Mouse (Mus musculus) liver, postnatal 0 days (tissue): ENCODE results near the gene Spen. TPM values are rescaled to one million over a fixed set of nuclear protein-coding genes. Genes with fewer than 3 reads are reported as not detected.
A peak's percentile ranks its signal among the peaks of the same experiment; 100 is the strongest.

ENCODE experiments used
- ATAC-seq: fragments of 200-750 bp; cut with Nextera tagmentation; 2 replicates; pipeline ENCODE4 v1.8.0; 2017; ENCODE audit warnings: mild to moderate bottlenecking, moderate library complexity
- DNase-seq: peaks from one replicate; pipeline ENCODE4 v3.0.0-alpha.2; 2016
- H3K27ac ChIP-seq: fragments of 300-500 bp; sonication (generic); 2 replicates; pipeline ENCODE4 v1.5.1; 2014; ENCODE audit warnings: antibody characterized with exemption, moderate library complexity, mild to moderate bottlenecking, low read depth
- H3K27me3 ChIP-seq: fragments of 300-500 bp; sonication (generic); 2 replicates; pipeline ENCODE4 v1.6.1; 2014; ENCODE audit warnings: low read length, control low read depth, mixed read lengths; ENCODE audit not compliant: insufficient read depth
- H3K36me3 ChIP-seq: fragments of 300-500 bp; sonication (generic); replicated peaks from 2 replicates; pipeline ENCODE4 v1.6.1; 2014; ENCODE audit warnings: mild to moderate bottlenecking, control low read depth, low read length, moderate library complexity, mixed read lengths; ENCODE audit not compliant: insufficient read depth
- H3K4me1 ChIP-seq: fragments of 300-500 bp; sonication (generic); 2 replicates; pipeline ENCODE4 v1.6.1; 2014; ENCODE audit warnings: antibody characterized with exemption, mild to moderate bottlenecking, control low read depth; ENCODE audit not compliant: insufficient read depth
- H3K4me2 ChIP-seq: fragments of 300-500 bp; sonication (generic); 2 replicates; pipeline ENCODE4 v1.6.1; 2014; ENCODE audit warnings: low read depth, mild to moderate bottlenecking, low read length, moderate library complexity, mixed read lengths
- H3K4me3 ChIP-seq: fragments of 300-500 bp; sonication (generic); 2 replicates; pipeline ENCODE4 v1.5.1; 2014; ENCODE audit warnings: low read depth, low read length
- H3K9ac ChIP-seq: fragments of 300-500 bp; sonication (generic); replicated peaks from 2 replicates; pipeline ENCODE4 v1.6.1; 2014; ENCODE audit warnings: mild to moderate bottlenecking, moderate library complexity
- H3K9me3 ChIP-seq: fragments of 300-500 bp; sonication (generic); 2 replicates; pipeline ENCODE4 v1.6.1; 2016; ENCODE audit warnings: mild to moderate bottlenecking, control low read depth, low read length, mixed read lengths
- CTCF ChIP-seq: sonication (generic); IDR thresholded peaks from 2 replicates; pipeline ENCODE4 v1.5.1; 2016; ENCODE audit warnings: antibody characterized with exemption, low read depth
- EP300 ChIP-seq: IDR thresholded peaks from 2 replicates; pipeline ENCODE4 v1.6.1; 2016; ENCODE audit warnings: antibody characterized with exemption, low read depth, mild to moderate bottlenecking
- WGBS: fragments of 180-500 bp; shearing (Covaris S2); extraction: QIAGEN DNeasy Blood & Tissue Kit; methylation state at CpG from one replicate; pipeline ENCODE4 v1.1.7; 2014; ENCODE audit not compliant: insufficient replicate concordance; 5-methylcytosine and 5-hydroxymethylcytosine counted together
- polyA plus RNA-seq: library from polyadenylated mRNA; unstranded; fragments of >200 nt; fragmentation: Nextera tagmentation; extraction: Ambion mirVana; gene quantifications from 2 replicates; pipeline ENCODE4 v1.2.1, GENCODE M21; 2015

Spen gene
- polyA plus RNA-seq, 1 experiment from 2014 or later: 3.0 TPM

DNA sequence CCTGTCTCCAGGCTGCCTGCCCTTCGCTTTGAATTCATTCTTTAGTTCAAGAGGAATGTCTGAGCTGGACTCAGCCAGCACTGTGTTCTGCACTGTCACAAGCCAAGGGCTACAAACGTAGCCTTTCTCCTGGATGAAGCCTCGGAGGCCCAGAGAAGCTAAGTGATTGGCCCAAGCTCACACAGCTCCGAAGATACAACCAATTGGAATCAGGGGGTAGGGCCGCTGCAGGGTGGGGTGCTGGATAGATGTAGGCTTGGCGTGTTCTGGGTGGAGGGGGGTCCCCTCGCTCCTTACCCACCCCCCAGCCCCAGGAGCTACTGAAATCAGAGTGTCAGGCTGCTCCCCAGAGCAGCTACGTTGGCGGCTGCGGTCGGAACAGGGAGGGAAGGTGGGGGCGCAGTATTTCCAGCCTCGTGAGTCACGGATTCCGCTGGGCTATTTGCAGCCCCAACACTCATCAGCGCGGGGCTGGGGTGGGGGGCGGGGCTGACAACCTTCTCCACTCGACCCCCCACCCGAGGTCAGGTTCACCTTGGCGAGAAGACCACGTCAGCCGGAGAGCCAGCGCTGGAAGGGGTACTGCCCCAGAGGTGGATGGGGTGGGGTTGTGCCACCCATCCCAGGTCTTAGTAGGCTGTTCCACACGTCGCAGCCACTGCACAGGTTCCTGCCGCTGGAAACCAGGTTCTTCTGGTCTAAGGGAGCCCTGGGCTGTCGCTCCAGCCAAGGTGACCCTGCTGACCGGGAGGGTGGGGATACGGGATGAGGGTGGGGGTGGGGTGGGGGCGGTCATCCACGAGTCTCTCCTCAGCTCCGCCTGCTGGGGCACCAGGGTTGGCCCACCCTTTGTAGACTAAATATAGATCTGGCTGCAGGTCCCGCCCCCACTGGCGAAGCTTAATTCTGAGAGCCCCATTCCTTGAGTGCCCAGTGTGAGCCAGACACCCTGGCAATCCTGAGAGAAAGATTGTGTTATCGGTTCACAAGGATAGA lies 112.6 kb downstream of the Spen start:
- no peak for DNase-seq
- H3K9me3 ChIP-seq: no peaks in the 10 kb centered on the region
- H3K36me3 ChIP-seq: no peaks in the 10 kb centered on the region
- WGBS: 7% methylated on average over 32 of the region's 36 CpGs
- peaks cover 19% of the 10 kb centered on the region; the same call in 1 of the 2 replicates for H3K27me3 ChIP-seq
- H3K4me3 ChIP-seq: peak overlapping the region; percentile 11; the same call in 1 of the 2 replicates
- no peak for TF ChIP-seq EP300
- no peak for TF ChIP-seq CTCF
- H3K4me1 ChIP-seq: peaks cover 5% of the 10 kb centered on the region
- H3K4me2 ChIP-seq: peak overlapping the region; percentile 53
- H3K27ac ChIP-seq: no peak overlapping the region
- peak; percentile 36; the same call in 1 of the 2 replicates for ATAC-seq
- 0 out of 2 replicates have a peak overlapping the region, but pooled peaks have one; percentile 16 for H3K9ac ChIP-seq

GRCm38 (mm10) chr4:141423691-141424431 lies 114.5 kb downstream of the Spen start:
- 75% methylated on average over 13 of the region's 13 CpGs for WGBS
- H3K4me1 ChIP-seq: peaks cover 5% of the 10 kb centered on the region
- no peak overlapping the region for H3K4me3 ChIP-seq
- ATAC-seq: no peak
- no peaks in the 10 kb centered on the region for H3K36me3 ChIP-seq
- TF ChIP-seq CTCF (no peak), EP300 (no peak)
- no peaks in the 10 kb centered on the region for H3K9me3 ChIP-seq
- no peak overlapping the region for H3K4me2 ChIP-seq
- peaks cover 19% of the 10 kb centered on the region; the same call in 1 of the 2 replicates for H3K27me3 ChIP-seq
- DNase-seq: no peak
- H3K27ac ChIP-seq: no peak overlapping the region
- no peak overlapping the region for H3K9ac ChIP-seq

GRCm38 (mm10) chr4:141423288-141423687 lies 115.1 kb downstream of the Spen start:
- WGBS: 80% methylated on average over 5 of the region's 5 CpGs
- DNase-seq (no peak), ATAC-seq (no peak)
- Histone ChIP-seq H3K4me1 (peaks cover 5% of the 10 kb centered on the region), H3K4me2 (no peak overlapping the region), H3K36me3 (no peaks in the 10 kb centered on the region), H3K9ac (no peak overlapping the region), H3K9me3 (no peaks in the 10 kb centered on the region), H3K27ac (no peak overlapping the region), H3K4me3 (no peak overlapping the region), H3K27me3 (peaks cover 19% of the 10 kb centered on the region; the same call in 1 of the 2 replicates)
- TF ChIP-seq EP300 (no peak), CTCF (no peak)

DNA sequence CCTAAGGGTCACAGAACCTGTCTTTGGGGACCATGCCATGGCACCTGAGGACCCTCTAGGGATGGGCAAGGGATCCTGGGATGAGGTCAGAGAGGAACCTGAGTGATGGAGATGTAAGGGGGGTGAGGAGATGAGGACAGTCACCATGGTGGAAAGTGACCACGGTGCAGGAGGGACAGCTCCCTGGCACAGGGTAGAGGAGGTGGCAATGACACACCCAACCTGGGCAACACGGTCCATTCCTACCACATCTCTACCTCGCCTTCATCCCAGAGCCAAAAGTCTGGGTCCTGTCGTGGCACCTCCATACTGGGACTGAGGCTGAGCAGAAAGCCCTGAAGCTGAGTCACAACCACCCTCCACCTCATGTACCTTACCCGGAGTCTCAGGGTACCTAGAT lies 115.6 kb downstream of the Spen start:
- ATAC-seq (no peak), DNase-seq (no peak)
- Histone ChIP-seq H3K4me1 (peaks cover 5% of the 10 kb centered on the region), H3K4me2 (no peak overlapping the region), H3K4me3 (no peak overlapping the region), H3K9me3 (no peaks in the 10 kb centered on the region), H3K9ac (no peak overlapping the region), H3K36me3 (no peaks in the 10 kb centered on the region), H3K27ac (no peak overlapping the region), H3K27me3 (peaks cover 19% of the 10 kb centered on the region; the same call in 1 of the 2 replicates)
- WGBS: 71% methylated on average over 5 of the region's 5 CpGs
- TF ChIP-seq EP300 (no peak), CTCF (no peak)

GRCm38 (mm10) chr4:141421423-141421822 lies 117.0 kb downstream of the Spen start:
- TF ChIP-seq CTCF (no peak), EP300 (no peak)
- no peak for DNase-seq
- no peaks in the 10 kb centered on the region for H3K9me3 ChIP-seq
- H3K27me3 ChIP-seq: peaks cover 19% of the 10 kb centered on the region; the same call in 1 of the 2 replicates
- peaks cover 5% of the 10 kb centered on the region for H3K4me1 ChIP-seq
- no peak overlapping the region for H3K4me2 ChIP-seq
- H3K4me3 ChIP-seq: no peak overlapping the region
- no peak overlapping the region for H3K27ac ChIP-seq
- no peaks in the 10 kb centered on the region for H3K36me3 ChIP-seq
- WGBS: 60% methylated on average over 14 of the region's 14 CpGs
- ATAC-seq: no peak
- no peak overlapping the region for H3K9ac ChIP-seq

DNA sequence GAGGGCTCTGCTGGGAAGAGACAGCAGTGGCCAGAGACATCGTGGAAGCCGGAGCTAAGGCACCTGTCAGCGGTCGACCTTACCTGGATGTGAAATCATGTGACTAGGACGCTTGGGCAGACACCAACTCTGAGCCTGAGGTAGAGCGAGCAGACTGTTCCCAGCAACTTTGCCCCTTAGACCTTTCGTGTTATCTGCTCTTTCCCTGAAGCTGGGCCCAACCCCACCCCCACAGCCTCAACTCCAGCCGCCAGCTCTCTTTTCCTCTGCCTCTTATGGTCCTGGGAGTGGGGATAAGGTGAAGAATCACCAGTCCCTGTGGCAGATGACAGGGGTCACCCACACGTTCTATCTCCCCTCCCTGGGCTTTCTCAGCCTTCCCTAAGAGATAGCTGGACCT lies 117.5 kb downstream of the Spen start:
- no peak overlapping the region for H3K9ac ChIP-seq
- TF ChIP-seq EP300 (no peak), CTCF (no peak)
- WGBS: 41% methylated on average over 9 of the region's 9 CpGs
- ATAC-seq (no peak), DNase-seq (no peak)
- peaks cover 4% of the 10 kb centered on the region for H3K4me1 ChIP-seq
- H3K4me3 ChIP-seq: no peak overlapping the region
- H3K27me3 ChIP-seq: peaks cover 17% of the 10 kb centered on the region; the same call in 1 of the 2 replicates
- H3K4me2 ChIP-seq: no peak overlapping the region
- no peak overlapping the region for H3K27ac ChIP-seq
- no peaks in the 10 kb centered on the region for H3K36me3 ChIP-seq
- no peaks in the 10 kb centered on the region for H3K9me3 ChIP-seq
